Mouse (Mus musculus) cerebellum, adult 2 months (tissue): ENCODE results near the gene Usp6nl. TPM values are rescaled to one million over a fixed set of nuclear protein-coding genes. Genes with fewer than 3 reads are reported as not detected.

Experiments used
- DNase-seq, 2 experiments: peaks; one replicate each; pipeline ENCODE4 v3.0.0; 2021
- H3K27ac ChIP-seq: fragments of 200-500 bp; 2 replicates; pipeline ENCODE4 v1.5.1; 2012; ENCODE audit warnings: low read length, control low read depth, inconsistent platforms; ENCODE audit not compliant: insufficient read depth
- H3K27me3 ChIP-seq: fragments of 200-500 bp; 2 replicates; pipeline ENCODE4 v1.6.1; 2012; ENCODE audit warnings: inconsistent platforms, mild to moderate bottlenecking, low read length, moderate library complexity; ENCODE audit not compliant: control insufficient read depth, insufficient read depth
- H3K4me1 ChIP-seq: fragments of 200-500 bp; 2 replicates; pipeline ENCODE4 v1.6.1; 2011; ENCODE audit warnings: low read length; ENCODE audit not compliant: control insufficient read depth, insufficient read depth
- H3K4me3 ChIP-seq: fragments of 200-500 bp; replicated peaks from 2 replicates; pipeline ENCODE3; 2011; ENCODE audit warnings: mild to moderate bottlenecking, low read depth, low read length, control low read depth; ENCODE audit not compliant: insufficient read depth
- CTCF ChIP-seq: fragments of 200-500 bp; IDR thresholded peaks from 2 replicates; pipeline ENCODE4 v1.5.1; 2011; ENCODE audit warnings: low read depth, mild to moderate bottlenecking, control low read depth, low read length, moderate library complexity, borderline replicate concordance; ENCODE audit not compliant: insufficient read depth
- POLR2A ChIP-seq: fragments of 200-500 bp; IDR thresholded peaks from 2 replicates; pipeline ENCODE4 v1.6.1; 2011; ENCODE audit warnings: low read length, control low read depth, borderline replicate concordance; ENCODE audit not compliant: insufficient read depth
- WGBS: fragments of 180-500 bp; shearing (Covaris S2); methylation state at CpG from one replicate; pipeline ENCODE4 v1.1.7; 2018; 5-methylcytosine and 5-hydroxymethylcytosine counted together
- polyA plus RNA-seq: library from polyadenylated mRNA; depleted of rRNA; stranded (reverse); fragments of >200 nt; gene quantifications from 2 replicates; pipeline ENCODE4 v1.2.3, GENCODE M21; 2012

The Usp6nl gene
- polyA plus RNA-seq, 1 experiment, result 16.5 TPM

- DNase-seq, result no peak
- Histone ChIP-seq H3K4me1 (no peaks in the 10 kb centered on the region), H3K4me3 (no peak overlapping the region), H3K27ac (no peak overlapping the region), H3K27me3 (no peaks in the 10 kb centered on the region; the same call in 1 of the 2 replicates)
- TF ChIP-seq POLR2A (no peak), CTCF (no peak)
- WGBS, result 88% methylated on average over 13 of the region's 13 CpGs
Measured at GRCm38 (mm10) chr2:6459282-6460047, 137.0 kb downstream of the Usp6nl start.

GRCm38 (mm10) chr2:6462306-6462705, 139.8 kb downstream of the Usp6nl start:
- DNase-seq, result no peak
- no peaks in the 10 kb centered on the region; the same call in 1 of the 2 replicates for H3K27me3 ChIP-seq
- H3K4me1 ChIP-seq, result no peaks in the 10 kb centered on the region
- H3K27ac ChIP-seq, result no peak overlapping the region
- no peak for TF ChIP-seq POLR2A
- no peak for TF ChIP-seq CTCF
- no peak overlapping the region for H3K4me3 ChIP-seq
- WGBS, result 89% methylated on average over 3 of the region's 3 CpGs

- Histone ChIP-seq H3K4me3 (no peak overlapping the region), H3K27ac (no peak overlapping the region), H3K4me1 (no peaks in the 10 kb centered on the region), H3K27me3 (no peaks in the 10 kb centered on the region; the same call in 1 of the 2 replicates)
- no peak for DNase-seq
- TF ChIP-seq POLR2A, result no peak
- TF ChIP-seq CTCF, result no peak
- 36% methylated on average over 10 of the region's 10 CpGs for WGBS
Measured at GRCm38 (mm10) chr2:6463772-6464661, 141.6 kb downstream of the Usp6nl start.

GRCm38 (mm10) chr2:6466396-6466795, 143.9 kb downstream of the Usp6nl start:
- DNase-seq, result no peak
- TF ChIP-seq POLR2A, result no peak
- TF ChIP-seq CTCF, result no peak
- Histone ChIP-seq H3K27me3 (no peaks in the 10 kb centered on the region; the same call in 1 of the 2 replicates), H3K4me3 (no peak overlapping the region), H3K4me1 (no peaks in the 10 kb centered on the region), H3K27ac (no peak overlapping the region)
- WGBS, result 81% methylated on average over 6 of the region's 6 CpGs

GRCm38 (mm10) chr2:6467318-6467717, 144.9 kb downstream of the Usp6nl start:
- Histone ChIP-seq H3K27ac (no peak overlapping the region), H3K27me3 (no peaks in the 10 kb centered on the region; the same call in 1 of the 2 replicates), H3K4me1 (no peaks in the 10 kb centered on the region), H3K4me3 (no peak overlapping the region)
- WGBS, result 99% methylated on average over 3 of the region's 3 CpGs
- DNase-seq, result no peak
- TF ChIP-seq POLR2A (no peak), CTCF (no peak)

GRCm38 (mm10) chr2:6469164-6469563, 146.7 kb downstream of the Usp6nl start:
- Histone ChIP-seq H3K27ac (no peak overlapping the region), H3K4me1 (no peaks in the 10 kb centered on the region), H3K4me3 (no peak overlapping the region), H3K27me3 (no peaks in the 10 kb centered on the region)
- TF ChIP-seq POLR2A (no peak), CTCF (peak; percentile 83)
- peak; percentile 45 to 60 for DNase-seq
- 40% methylated on average over 9 of the region's 9 CpGs for WGBS

GRCm38 (mm10) chr2:6471110-6471611, 148.7 kb downstream of the Usp6nl start:
- Histone ChIP-seq H3K4me1 (no peaks in the 10 kb centered on the region), H3K4me3 (no peak overlapping the region), H3K27me3 (no peaks in the 10 kb centered on the region), H3K27ac (no peak overlapping the region)
- 67% methylated on average over 4 of the region's 4 CpGs for WGBS
- TF ChIP-seq POLR2A (no peak), CTCF (no peak)
- no peak for DNase-seq
